In the genomic region with DNA sequence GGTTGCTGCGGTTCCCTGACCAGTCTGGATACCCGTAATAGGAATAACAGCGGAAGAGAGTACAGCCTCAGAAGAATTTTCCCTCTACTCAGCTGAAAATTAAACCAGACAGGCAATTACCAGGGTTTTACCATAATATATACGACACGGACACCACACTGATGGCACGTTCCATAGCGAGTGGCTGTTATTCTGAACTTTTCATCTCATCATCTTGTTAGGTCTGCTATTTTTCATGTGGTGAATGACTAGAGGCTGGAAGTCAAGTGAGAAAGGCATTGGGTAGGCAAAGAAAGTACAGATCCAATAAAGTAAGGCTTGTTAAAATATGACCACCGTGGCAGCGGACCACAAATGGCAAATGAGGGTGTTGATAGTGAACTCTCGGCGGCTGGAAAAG, we compare ENCODE assay signal across 21 mouse cellular contexts.
"Had no signal": no experiment of that assay in that cellular context is flagged by ENCODE, and none has a peak within 500 bp of the region (broad histone marks: within the 10 kb centered on the region; RNA-seq: fewer than 3 reads in every experiment).

No protein-coding gene starts in this region.

- H3K9ac ChIP-seq: lung, embryonic 15.5 days; neural tube, embryonic 13.5 days; neural tube, embryonic 15.5 days had no signal

- H3K9me3 ChIP-seq: lung, embryonic 15.5 days; megakaryocyte, embryonic 14.5 days; neural tube, embryonic 13.5 days; neural tube, embryonic 15.5 days had no signal

- H3K36me3 ChIP-seq: lung, embryonic 15.5 days; neural tube, embryonic 13.5 days; neural tube, embryonic 15.5 days had no signal

- H3K4me2 ChIP-seq: lung, embryonic 15.5 days; midbrain, embryonic 11.5 days; neural tube, embryonic 13.5 days; neural tube, embryonic 15.5 days had no signal

- H3K4me1 ChIP-seq: neural tube, embryonic 13.5 days; neural tube, embryonic 15.5 days had no signal

- ATAC-seq: lung, postnatal 0 days; midbrain, embryonic 16.5 days had no signal

- H3K27ac ChIP-seq: lung, embryonic 15.5 days; macrophage; neural tube, embryonic 13.5 days; neural tube, embryonic 15.5 days had no signal

- H3K4me3 ChIP-seq: lung, embryonic 15.5 days; megakaryocyte, embryonic 14.5 days; myocyte; neural tube, embryonic 13.5 days; neural tube, embryonic 15.5 days had no signal

- H3K27me3 ChIP-seq: lung, embryonic 15.5 days; megakaryocyte, embryonic 14.5 days; neural tube, embryonic 13.5 days; neural tube, embryonic 15.5 days had no signal

- DNase-seq: lung, adult 2 months; lung, postnatal 14 days; lung, postnatal 36 days; midbrain, embryonic 14.5 days; retina, postnatal 1 day; right cerebral cortex, adult 18-20 months; right cerebral cortex, postnatal 25 days; right cerebral cortex, postnatal 4 days; spleen, adult 18-20 months; thymus, adult 18-20 months; thymus, postnatal 14 days; thymus, postnatal 36 days had no signal
